Mouse (Mus musculus): ENCODE measurements at regions not wholly inside any gene's neighbourhood (a gene's known extent, or its start where the extent isn't known, plus 50 kb on each side); places are given as distances from the start of the nearest gene placed in this dataset.
"Not testable (repeated sequence)": the region's sequence is repeated elsewhere in the genome, so short reads cannot be mapped to it uniquely, and the experiment has no call there.

- not testable (repeated sequence) for H3K4me1 ChIP-seq; H3K27ac ChIP-seq; H3K9me3 ChIP-seq; ATAC-seq (ENCODE audit: insufficient number of reproducible peaks, insufficient read depth, low FRiP score, low TSS enrichment); H3K4me2 ChIP-seq (replicated peaks); H3K36me3 ChIP-seq; H3K9ac ChIP-seq; H3K27me3 ChIP-seq; H3K4me3 ChIP-seq
- WGBS = 58% methylated on average over 4 of the region's 4 CpGs
Measured at GRCm38 (mm10) chr14:53044101-53044500, 548.6 kb upstream of the Olfr1507 start.

GRCm38 (mm10) chr14:53042016-53042415, 546.5 kb upstream of the Olfr1507 start:
- not testable (repeated sequence) for H3K9ac ChIP-seq; H3K27me3 ChIP-seq; H3K9me3 ChIP-seq; ATAC-seq (ENCODE audit: insufficient number of reproducible peaks, insufficient read depth, low FRiP score, low TSS enrichment); H3K27ac ChIP-seq; H3K36me3 ChIP-seq; H3K4me2 ChIP-seq (replicated peaks); H3K4me3 ChIP-seq; H3K4me1 ChIP-seq
- WGBS = 18% methylated on average over 3 of the region's 3 CpGs

DNA sequence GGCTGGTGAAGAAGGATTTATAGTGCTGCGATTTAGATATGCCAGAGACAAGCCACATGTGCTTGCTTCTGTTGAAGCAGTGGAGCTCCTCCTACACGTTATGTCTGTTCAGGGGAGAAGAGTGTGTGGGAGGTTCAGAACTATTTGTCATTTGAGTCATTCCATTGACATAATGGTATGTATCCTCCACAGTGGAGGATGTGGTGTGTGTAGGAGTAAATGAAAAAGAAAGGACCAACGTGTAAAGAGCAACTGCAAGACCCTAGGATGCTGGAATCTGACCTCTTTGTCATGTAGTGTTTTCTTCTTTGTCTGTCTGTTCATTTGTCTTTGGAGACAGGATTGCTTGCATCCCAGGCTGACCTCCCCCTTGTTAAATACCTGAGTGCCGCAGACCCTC, 543.9 kb upstream of the Olfr1507 start:
- not testable (repeated sequence) for H3K9ac ChIP-seq; H3K36me3 ChIP-seq; H3K4me3 ChIP-seq; H3K4me2 ChIP-seq (replicated peaks); H3K27me3 ChIP-seq; H3K9me3 ChIP-seq; H3K4me1 ChIP-seq; H3K27ac ChIP-seq; ATAC-seq (ENCODE audit: insufficient number of reproducible peaks, insufficient read depth, low FRiP score, low TSS enrichment)
- whole genome bisulfite sequencing = 79% methylated on average over 4 of the region's 4 CpGs

- not testable (repeated sequence) for H3K4me1 ChIP-seq; H3K9ac ChIP-seq; H3K4me3 ChIP-seq; H3K27me3 ChIP-seq; ATAC-seq (ENCODE audit: insufficient number of reproducible peaks, insufficient read depth, low FRiP score, low TSS enrichment); H3K27ac ChIP-seq; H3K9me3 ChIP-seq; H3K4me2 ChIP-seq (replicated peaks); H3K36me3 ChIP-seq
- no CpG with 5 or more reads among the region's 4 CpGs for WGBS
Measured at GRCm38 (mm10) chr14:53034940-53035339, 539.4 kb upstream of the Olfr1507 start.

DNA sequence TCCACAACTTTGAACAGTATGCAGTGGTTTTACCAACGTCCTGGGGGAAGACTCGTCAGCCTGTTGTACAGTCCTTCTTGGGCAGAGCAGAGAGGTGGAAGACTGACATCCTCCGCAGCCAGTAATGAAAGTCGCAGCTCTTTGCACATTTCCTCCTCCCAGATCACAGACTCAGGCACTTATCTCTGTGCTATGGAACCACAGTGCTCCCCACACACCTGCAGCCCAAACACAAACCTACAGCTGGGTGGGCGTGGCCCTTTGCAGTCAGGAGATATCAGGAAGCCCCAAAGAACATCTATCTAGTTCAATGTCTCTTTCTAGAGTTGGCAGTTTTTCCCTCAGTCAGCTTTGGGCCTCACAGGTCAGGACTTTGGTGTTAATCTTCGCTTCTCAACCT, 537.7 kb upstream of the Olfr1507 start:
- H3K4me3 ChIP-seq; H3K4me1 ChIP-seq; H3K27ac ChIP-seq; ATAC-seq (ENCODE audit: insufficient number of reproducible peaks, insufficient read depth, low FRiP score, low TSS enrichment); H3K9me3 ChIP-seq; H3K36me3 ChIP-seq; H3K27me3 ChIP-seq; H3K4me2 ChIP-seq (replicated peaks); H3K9ac ChIP-seq: not testable (repeated sequence)
- no CpG with 5 or more reads among the region's 6 CpGs for WGBS

GRCm38 (mm10) chr14:53032498-53032897, 536.9 kb upstream of the Olfr1507 start:
- WGBS = no CpG with 5 or more reads among the region's 1 CpGs
- not testable (repeated sequence) for H3K36me3 ChIP-seq; H3K4me3 ChIP-seq; H3K27me3 ChIP-seq; H3K9ac ChIP-seq; H3K9me3 ChIP-seq; H3K27ac ChIP-seq; ATAC-seq (ENCODE audit: insufficient number of reproducible peaks, insufficient read depth, low FRiP score, low TSS enrichment); H3K4me2 ChIP-seq (replicated peaks); H3K4me1 ChIP-seq

DNA sequence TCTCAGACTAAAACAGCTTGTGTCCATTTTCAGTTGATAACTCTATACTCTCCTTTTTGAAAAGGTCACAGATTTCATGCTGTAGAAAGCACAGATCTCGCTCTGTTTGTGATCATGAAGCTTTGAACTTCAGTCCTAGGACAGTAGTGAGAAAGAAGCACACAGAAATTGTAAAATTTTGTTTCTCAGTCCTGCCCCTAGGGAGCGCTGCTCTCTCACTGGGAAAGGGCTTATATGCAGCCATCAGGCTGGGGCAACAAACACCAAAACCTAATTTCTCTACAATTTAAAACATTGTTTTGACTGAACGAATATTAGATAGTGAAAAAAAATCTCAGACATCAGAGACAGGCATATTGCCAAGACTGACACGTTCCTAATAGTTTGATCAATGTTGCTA, 534.7 kb upstream of the Olfr1507 start:
- not testable (repeated sequence) for H3K27ac ChIP-seq; H3K4me2 ChIP-seq (replicated peaks); ATAC-seq (ENCODE audit: insufficient number of reproducible peaks, insufficient read depth, low FRiP score, low TSS enrichment); H3K9me3 ChIP-seq; H3K27me3 ChIP-seq; H3K36me3 ChIP-seq; H3K4me1 ChIP-seq; H3K4me3 ChIP-seq; H3K9ac ChIP-seq
- WGBS = no CpG with 5 or more reads among the region's 4 CpGs

GRCm38 (mm10) chr14:53026958-53027357, 531.4 kb upstream of the Olfr1507 start:
- H3K4me2 ChIP-seq (replicated peaks); H3K9ac ChIP-seq; ATAC-seq (ENCODE audit: insufficient number of reproducible peaks, insufficient read depth, low FRiP score, low TSS enrichment); H3K27me3 ChIP-seq; H3K9me3 ChIP-seq; H3K4me3 ChIP-seq; H3K36me3 ChIP-seq; H3K4me1 ChIP-seq; H3K27ac ChIP-seq: not testable (repeated sequence)
- whole genome bisulfite sequencing = no CpG with 5 or more reads among the region's 1 CpGs

GRCm38 (mm10) chr14:53020152-53020551, 524.6 kb upstream of the Olfr1507 start:
- not testable (repeated sequence) for H3K9ac ChIP-seq; H3K4me2 ChIP-seq (replicated peaks); H3K27me3 ChIP-seq; H3K4me1 ChIP-seq; H3K36me3 ChIP-seq; ATAC-seq (ENCODE audit: insufficient number of reproducible peaks, insufficient read depth, low FRiP score, low TSS enrichment); H3K27ac ChIP-seq; H3K9me3 ChIP-seq; H3K4me3 ChIP-seq
- no CpG with 5 or more reads among the region's 6 CpGs for WGBS

DNA sequence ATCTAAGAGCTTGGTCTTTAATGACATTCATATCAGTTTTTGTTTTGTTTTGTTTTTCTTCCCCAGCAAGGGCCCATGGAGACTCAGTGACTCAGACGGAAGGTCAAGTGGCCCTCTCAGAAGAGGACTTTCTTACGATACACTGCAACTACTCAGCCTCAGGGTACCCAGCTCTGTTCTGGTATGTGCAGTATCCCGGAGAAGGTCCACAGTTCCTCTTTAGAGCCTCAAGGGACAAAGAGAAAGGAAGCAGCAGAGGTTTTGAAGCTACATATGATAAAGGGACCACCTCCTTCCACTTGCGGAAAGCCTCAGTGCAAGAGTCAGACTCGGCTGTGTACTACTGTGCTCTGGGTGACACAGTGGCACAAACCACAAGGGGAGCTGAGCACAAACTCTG, 512.2 kb upstream of the Olfr1507 start:
- not testable (repeated sequence) for H3K9me3 ChIP-seq; H3K4me2 ChIP-seq (replicated peaks); H3K27me3 ChIP-seq; H3K4me1 ChIP-seq; H3K36me3 ChIP-seq; H3K9ac ChIP-seq; H3K4me3 ChIP-seq; H3K27ac ChIP-seq; ATAC-seq (ENCODE audit: insufficient number of reproducible peaks, insufficient read depth, low FRiP score, low TSS enrichment)
- no CpG with 5 or more reads among the region's 5 CpGs for WGBS

- not testable (repeated sequence) for H3K27ac ChIP-seq; ATAC-seq (ENCODE audit: insufficient number of reproducible peaks, insufficient read depth, low FRiP score, low TSS enrichment); H3K9me3 ChIP-seq; H3K4me2 ChIP-seq (replicated peaks); H3K36me3 ChIP-seq; H3K4me3 ChIP-seq; H3K4me1 ChIP-seq; H3K9ac ChIP-seq; H3K27me3 ChIP-seq
- no CpG with 5 or more reads among the region's 4 CpGs for WGBS
Measured at GRCm38 (mm10) chr14:53007323-53007722, 511.8 kb upstream of the Olfr1507 start.

GRCm38 (mm10) chr14:53001289-53001688, 505.7 kb upstream of the Olfr1507 start:
- H3K9ac ChIP-seq; H3K4me2 ChIP-seq (replicated peaks); H3K4me3 ChIP-seq; H3K27me3 ChIP-seq; ATAC-seq (ENCODE audit: insufficient number of reproducible peaks, insufficient read depth, low FRiP score, low TSS enrichment); H3K4me1 ChIP-seq; H3K9me3 ChIP-seq; H3K36me3 ChIP-seq; H3K27ac ChIP-seq: not testable (repeated sequence)
- 86% methylated on average over 1 of the region's 1 CpGs for WGBS

DNA sequence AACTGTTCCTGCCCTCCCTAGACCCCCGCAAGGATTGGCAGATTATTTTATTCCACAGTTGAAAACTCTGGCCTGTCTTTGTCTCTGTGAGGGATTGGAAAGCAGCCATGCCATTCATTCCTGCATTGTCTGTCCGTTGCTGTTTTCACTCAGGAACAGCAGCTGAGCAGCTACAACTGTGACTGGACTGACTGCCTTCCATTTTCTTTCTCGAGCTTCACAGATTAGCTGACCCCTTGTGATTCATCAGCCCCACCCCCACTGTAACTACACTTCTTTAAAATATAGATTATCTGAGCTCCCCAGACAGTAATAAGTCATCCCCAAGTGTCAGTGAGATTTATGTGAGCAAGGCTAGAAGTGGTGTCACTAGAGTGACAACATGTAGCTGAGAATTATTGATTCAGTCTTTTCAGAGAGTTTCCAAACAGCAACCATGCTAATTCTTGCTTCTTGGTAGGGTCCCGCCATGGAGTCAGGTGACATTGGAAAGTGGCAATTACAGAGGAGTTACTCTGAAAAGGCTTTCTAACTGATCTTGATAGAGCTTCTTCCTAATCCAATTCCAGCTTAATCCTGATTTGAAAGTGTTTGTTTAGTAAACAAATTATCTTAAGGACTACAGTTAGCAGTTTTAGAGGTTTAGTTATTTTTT, 496.7 kb upstream of the Olfr1507 start:
- not testable (repeated sequence) for H3K4me3 ChIP-seq; H3K4me2 ChIP-seq (replicated peaks); H3K9ac ChIP-seq; ATAC-seq (ENCODE audit: insufficient number of reproducible peaks, insufficient read depth, low FRiP score, low TSS enrichment); H3K9me3 ChIP-seq; H3K4me1 ChIP-seq; H3K27me3 ChIP-seq; H3K36me3 ChIP-seq; H3K27ac ChIP-seq
- WGBS = 58% methylated on average over 1 of the region's 4 CpGs

Measured in embryonic facial prominence, embryonic 12.5 days (tissue).